In genomic region chr12:111401454-111402184, GRCm38 (mm10) we compare ENCODE assay signal across 8 mouse cellular contexts. TPM values are rescaled to one million over a fixed set of nuclear protein-coding genes. Genes with fewer than 3 reads are reported as not detected.
DNase-seq lines count a peak whose midpoint lies in the region; ATAC-seq and TF ChIP-seq lines count a peak whose summit lies in the region.

No protein-coding gene starts in this region.

- no peak overlapping the region for H3K4me2 ChIP-seq in liver, postnatal 0 days (ENCODE audit: low read depth, low read length)
- H3K4me2 ChIP-seq in neural tube, embryonic 15.5 days = 0 out of 2 replicates have a peak overlapping the region, but pooled peaks have one; percentile 7

- WGBS in liver, postnatal 0 days (ENCODE audit: insufficient replicate concordance) = 26% methylated on average over 15 of the region's 15 CpGs
- 23% methylated on average over 15 of the region's 15 CpGs for WGBS in neural tube, embryonic 15.5 days

- TF ChIP-seq RAD21 in MEL (IDR thresholded peaks at IDR 0.05; ENCODE audit: low read depth, low read length) = peak; percentile 89

- H3K79me2 ChIP-seq in MEL (ENCODE audit: control insufficient read depth, insufficient read depth, low read length, poor library complexity) = no peaks in the 10 kb centered on the region

- peak; percentile 80 to 95 (median 94) for TF ChIP-seq CTCF in MEL (IDR thresholded peaks at IDR 0.05 in 2 of 3, conservative IDR thresholded peaks at IDR 0.05 in 1 of 3; ENCODE audit: control insufficient read depth in 1 of 3, insufficient read depth in 1 of 3, low read depth in 2 of 3, low read length in 3 of 3, poor library complexity in 1 of 3, severe bottlenecking in 1 of 3)
- TF ChIP-seq CTCF in liver, postnatal 0 days (IDR thresholded peaks at IDR 0.05; ENCODE audit: low read depth) = peak; percentile 94

- H3K36me3 ChIP-seq in MEL (ENCODE audit: control insufficient read depth in 1 of 2, insufficient read depth in 2 of 2, low read length in 2 of 2) = no peaks in the 10 kb centered on the region
- H3K36me3 ChIP-seq in liver, postnatal 0 days (replicated peaks; ENCODE audit: insufficient read depth, low read length) = no peaks in the 10 kb centered on the region
- no peaks in the 10 kb centered on the region for H3K36me3 ChIP-seq in neural tube, embryonic 15.5 days

- H3K27ac ChIP-seq in MEL (ENCODE audit: control insufficient read depth, low read depth, low read length) = no peak overlapping the region
- H3K27ac ChIP-seq in liver, postnatal 0 days (ENCODE audit: low read depth) = no peak overlapping the region
- no peak overlapping the region for H3K27ac ChIP-seq in neural tube, embryonic 15.5 days (replicated peaks)

- H3K9me3 ChIP-seq in MEL (replicated peaks; ENCODE audit: insufficient read depth, low read length) = no peaks in the 10 kb centered on the region
- H3K9me3 ChIP-seq in liver, postnatal 0 days (ENCODE audit: low read length) = no peaks in the 10 kb centered on the region
- no peaks in the 10 kb centered on the region for H3K9me3 ChIP-seq in neural tube, embryonic 15.5 days (replicated peaks)

- peak; percentile 78 for ATAC-seq in erythroid progenitor cell, adult 5-6 weeks (replicated peaks; ENCODE audit: low FRiP score, poor library complexity, severe bottlenecking)
- ATAC-seq in liver, postnatal 0 days = peak; percentile 59
- no peak for ATAC-seq in neural tube, embryonic 15.5 days (ENCODE audit: low FRiP score)
- no peak for ATAC-seq in inflammation-experienced regulatory T-cells, adult 6 months

- peak; percentile 78 for DNase-seq in MEL (ENCODE audit: low read depth, low spot score)
- peak; percentile 90 for DNase-seq in brain, adult 2 months (ENCODE audit: low read depth, low spot score)
- DNase-seq in heart, postnatal 10 days = peak; percentile 79 to 89
- peak; percentile 83 to 90 for DNase-seq in kidney, postnatal 36 days
- DNase-seq in liver, postnatal 0 days = peak; percentile 80

- intact Hi-C loops in heart, postnatal 10 days (cut with DNase I) = loop anchor here (1.0 to 5.0 kb wide), 2 partner anchors 12 to 64 kb away; no protein-coding TSS in a partner anchor

- no peak for TF ChIP-seq EP300 in MEL (IDR thresholded peaks at IDR 0.05; ENCODE audit: low read depth in 1 of 2, low read length in 2 of 2)
- TF ChIP-seq EP300 in liver, postnatal 0 days (IDR thresholded peaks at IDR 0.05; ENCODE audit: low read depth) = no peak

- no peak overlapping the region for H3K4me3 ChIP-seq in MEL (ENCODE audit: control insufficient read depth in 1 of 2, insufficient read depth in 1 of 2, low read depth in 2 of 2, low read length in 2 of 2)
- H3K4me3 ChIP-seq in liver, postnatal 0 days (ENCODE audit: low read depth, low read length) = no peak overlapping the region
- no peak overlapping the region for H3K4me3 ChIP-seq in neural tube, embryonic 15.5 days (replicated peaks)

- H3K4me1 ChIP-seq in MEL (ENCODE audit: control insufficient read depth in 1 of 2, insufficient read depth in 2 of 2, low read length in 2 of 2) = no peaks in the 10 kb centered on the region
- H3K4me1 ChIP-seq in liver, postnatal 0 days (ENCODE audit: insufficient read depth) = no peaks in the 10 kb centered on the region
- H3K4me1 ChIP-seq in neural tube, embryonic 15.5 days = peaks cover 9% of the 10 kb centered on the region

- H3K9ac ChIP-seq in MEL (ENCODE audit: control insufficient read depth, low read depth, low read length, poor library complexity, severe bottlenecking) = no peak overlapping the region
- no peak overlapping the region for H3K9ac ChIP-seq in liver, postnatal 0 days (replicated peaks)
- no peak overlapping the region for H3K9ac ChIP-seq in neural tube, embryonic 15.5 days (replicated peaks)

- H3K27me3 ChIP-seq in MEL (ENCODE audit: control insufficient read depth in 1 of 2, insufficient read depth in 2 of 2, low read length in 2 of 2) = peaks cover 0 to 9% of the 10 kb centered on the region in 2 experiments; a peak in 3 of 4 replicates
- peaks cover under 1% of the 10 kb centered on the region; the same call in 1 of the 2 replicates for H3K27me3 ChIP-seq in liver, postnatal 0 days (ENCODE audit: insufficient read depth, low read length)
- H3K27me3 ChIP-seq in neural tube, embryonic 15.5 days (replicated peaks) = peaks cover 22% of the 10 kb centered on the region

- no peak for TF ChIP-seq POLR2A in MEL (IDR thresholded peaks at IDR 0.05; ENCODE audit: control insufficient read depth in 1 of 2, insufficient read depth in 1 of 2, low read depth in 1 of 2, low read length in 2 of 2, poor library complexity in 1 of 2)

TF ChIP-seq in MEL, 35 proteins besides CTCF, POLR2A, EP300 and RAD21:
- TF ChIP-seq JUND (IDR thresholded peaks at IDR 0.05; ENCODE audit: low read depth, low read length) = no peak
- TF ChIP-seq SMC3 (IDR thresholded peaks at IDR 0.05; ENCODE audit: low read depth, low read length) = peak; percentile 88
- TF ChIP-seq CHD2 (IDR thresholded peaks at IDR 0.05; ENCODE audit: low read length) = no peak
- TF ChIP-seq ZC3H11A (IDR thresholded peaks at IDR 0.05; ENCODE audit: low read depth, low read length) = peak; percentile 77
- no peak for TF ChIP-seq SIN3A (IDR thresholded peaks at IDR 0.05; ENCODE audit: low read length)
- TF ChIP-seq ZKSCAN1 (IDR thresholded peaks at IDR 0.05; ENCODE audit: low read depth, low read length) = no peak
- no peak for TF ChIP-seq TCF12 (IDR thresholded peaks at IDR 0.05; ENCODE audit: low read depth, low read length)
- TF ChIP-seq POLR2AphosphoS2 (IDR thresholded peaks at IDR 0.05; ENCODE audit: low read length) = no peak
- no peak for TF ChIP-seq GABPA (IDR thresholded peaks at IDR 0.05; ENCODE audit: low read depth, low read length)
- no peak for TF ChIP-seq GATA1 (IDR thresholded peaks at IDR 0.05; ENCODE audit: low read depth, low read length)
- TF ChIP-seq NRF1 (IDR thresholded peaks at IDR 0.05; ENCODE audit: insufficient read depth, low read depth, low read length, poor library complexity, severe bottlenecking) = no peak
- no peak for TF ChIP-seq UBTF (IDR thresholded peaks at IDR 0.05; ENCODE audit: borderline replicate concordance, insufficient read depth, low read depth, low read length)

RNA-seq across cellular contexts. Expression of gene Lbhd2, which starts 5.0 kb away (rescaled TPM):
- not detected in 2 replicates for total RNA-seq in MEL (2012; rRNA removed)
- polyA plus RNA-seq in MEL (2012; ENCODE audit: insufficient read depth in 1 of 2, insufficient read length in 2 of 2, low read depth in 1 of 2, low replicate concordance in 2 of 2, missing spikeins in 1 of 2) = not detected
- total RNA-seq in erythroid progenitor cell, adult 5-6 weeks (2015; ENCODE audit: low replicate concordance) = not detected in 2 replicates
- total RNA-seq in erythroid progenitor cell, adult 5-6 weeks (2017; ENCODE audit: low replicate concordance) = not detected in 2 replicates
- total RNA-seq in heart, postnatal 10 days (2021) = not detected
- 0.22 TPM in 2 replicates for polyA plus RNA-seq in liver, postnatal 0 days (2015; fragmentation: Nextera tagmentation; extraction: Ambion mirVana)
- 1.4 and 2.8 TPM in 2 replicates for polyA plus RNA-seq in neural tube, embryonic 15.5 days (2015; fragmentation: Nextera tagmentation; extraction: Ambion mirVana)
- 1 to 10 TPM in 1 of 3 experiments, not detected in 2; 3.5 TPM for polyA plus RNA-seq in inflammation-experienced regulatory T-cells, adult 6 months (2017; shearing (Covaris generic))

RNA-seq across cellular contexts. Expression of gene Exoc3l4, which starts 15.2 kb away (rescaled TPM):
- total RNA-seq in MEL (2012; rRNA removed) = 0.04 TPM in 1 of 2 replicates, not detected in the other
- under 1 TPM in 1 of 2 experiments, not detected in 1; 0.17 TPM for polyA plus RNA-seq in MEL (2012; ENCODE audit: insufficient read depth in 1 of 2, insufficient read length in 2 of 2, low read depth in 1 of 2, low replicate concordance in 2 of 2, missing spikeins in 1 of 2)
- 2.2 TPM in 1 of 2 replicates, not detected in the other for total RNA-seq in erythroid progenitor cell, adult 5-6 weeks (2015; ENCODE audit: low replicate concordance)
- total RNA-seq in erythroid progenitor cell, adult 5-6 weeks (2017; ENCODE audit: low replicate concordance) = not detected in 2 replicates
- 1 to 10 TPM; 5.3 to 8.3 TPM for total RNA-seq in heart, postnatal 10 days (2021)
- polyA plus RNA-seq in liver, postnatal 0 days (2015; fragmentation: Nextera tagmentation; extraction: Ambion mirVana) = 13.7 TPM in 2 replicates
- polyA plus RNA-seq in neural tube, embryonic 15.5 days (2015; fragmentation: Nextera tagmentation; extraction: Ambion mirVana) = 1.9 and 11.8 TPM in 2 replicates
- not detected for polyA plus RNA-seq in inflammation-experienced regulatory T-cells, adult 6 months (2017; shearing (Covaris generic))

RNA-seq across cellular contexts. Expression of gene Cdc42bpb, which starts 24.1 kb away (rescaled TPM):
- total RNA-seq in MEL (2012; rRNA removed) = not detected in 2 replicates
- not detected for polyA plus RNA-seq in MEL (2012; ENCODE audit: insufficient read depth in 1 of 2, insufficient read length in 2 of 2, low read depth in 1 of 2, low replicate concordance in 2 of 2, missing spikeins in 1 of 2)
- 0.42 and 9.7 TPM in 2 replicates for total RNA-seq in erythroid progenitor cell, adult 5-6 weeks (2015; ENCODE audit: low replicate concordance)
- total RNA-seq in erythroid progenitor cell, adult 5-6 weeks (2017; ENCODE audit: low replicate concordance) = 0.64 and 9.7 TPM in 2 replicates
- total RNA-seq in heart, postnatal 10 days (2021) = 100 to 1,000 TPM in 1 of 2 experiments, 10 to 100 TPM in 1; 96.4 to 106 TPM
- polyA plus RNA-seq in liver, postnatal 0 days (2015; fragmentation: Nextera tagmentation; extraction: Ambion mirVana) = 8.0 and 8.6 TPM in 2 replicates
- 30.2 and 33.7 TPM in 2 replicates for polyA plus RNA-seq in neural tube, embryonic 15.5 days (2015; fragmentation: Nextera tagmentation; extraction: Ambion mirVana)
- polyA plus RNA-seq in inflammation-experienced regulatory T-cells, adult 6 months (2017; shearing (Covaris generic)) = 1 to 10 TPM in 1 of 3 experiments, under 1 TPM in 2; 0.19 to 1.3 (median 0.67) TPM

RNA-seq across cellular contexts. Expression of gene Tnfaip2, which starts 40.6 kb away (rescaled TPM):
- 62.5 and 77.2 TPM in 2 replicates for total RNA-seq in MEL (2012; rRNA removed)
- polyA plus RNA-seq in MEL (2012; ENCODE audit: insufficient read depth in 1 of 2, insufficient read length in 2 of 2, low read depth in 1 of 2, low replicate concordance in 2 of 2, missing spikeins in 1 of 2) = 10 to 100 TPM; 51.4 to 66.8 TPM
- 75.7 and 109 TPM in 2 replicates for total RNA-seq in erythroid progenitor cell, adult 5-6 weeks (2015; ENCODE audit: low replicate concordance)
- total RNA-seq in erythroid progenitor cell, adult 5-6 weeks (2017; ENCODE audit: low replicate concordance) = 238 and 415 TPM in 2 replicates
- 10 to 100 TPM; 28.9 to 41.2 TPM for total RNA-seq in heart, postnatal 10 days (2021)
- 72.0 and 79.5 TPM in 2 replicates for polyA plus RNA-seq in liver, postnatal 0 days (2015; fragmentation: Nextera tagmentation; extraction: Ambion mirVana)
- polyA plus RNA-seq in neural tube, embryonic 15.5 days (2015; fragmentation: Nextera tagmentation; extraction: Ambion mirVana) = 1.00 and 3.3 TPM in 2 replicates
- not detected for polyA plus RNA-seq in inflammation-experienced regulatory T-cells, adult 6 months (2017; shearing (Covaris generic))

Comparison
In these comparisons a context has a peak if more than half of its experiments do, and no peak if none do; other contexts are left out.
1. ATAC-seq: peak in erythroid progenitor cell, adult 5-6 weeks (single experiment) and liver, postnatal 0 days (single experiment); none in neural tube, embryonic 15.5 days (single experiment) and inflammation-experienced regulatory T-cells, adult 6 months (single experiment).
2. Peak in every context shown above with its lines, with median percentiles within 50 percentile points of each other: DNase-seq.